Mouse (Mus musculus) hindbrain, embryonic 14.5 days (tissue): ENCODE results near the gene Susd2. TPM values are rescaled to one million over a fixed set of nuclear protein-coding genes. Genes with fewer than 3 reads are reported as not detected.

Experiments
- ATAC-seq: fragments of 200-750 bp; cut with Nextera tagmentation; 2 replicates; pipeline ENCODE4 v1.8.0; 2017; ENCODE audit warnings: moderate number of reproducible peaks, mild to moderate bottlenecking, moderate TSS enrichment, moderate library complexity; ENCODE audit not compliant: low FRiP score
- DNase-seq: peaks from one replicate; pipeline ENCODE4 v3.0.0-alpha.2; 2015; ENCODE audit warnings: low spot score
- H3K27ac ChIP-seq: fragments of 300-500 bp; sonication (generic); 2 replicates; pipeline ENCODE4 v1.5.1; 2014; ENCODE audit warnings: mild to moderate bottlenecking, moderate library complexity
- H3K27me3 ChIP-seq: fragments of 300-500 bp; sonication (generic); 2 replicates; pipeline ENCODE4 v1.6.1; 2014; ENCODE audit warnings: mild to moderate bottlenecking, low read length, mixed read lengths; ENCODE audit not compliant: control insufficient read depth, insufficient read depth
- H3K36me3 ChIP-seq: fragments of 300-500 bp; sonication (generic); replicated peaks from 2 replicates; pipeline ENCODE4 v1.6.1; 2014; ENCODE audit not compliant: control insufficient read depth, insufficient read depth
- H3K4me1 ChIP-seq: fragments of 300-500 bp; sonication (generic); replicated peaks from 2 replicates; pipeline ENCODE4 v1.6.1; 2014; ENCODE audit warnings: antibody characterized with exemption, low read length, mixed read lengths; ENCODE audit not compliant: control insufficient read depth, insufficient read depth
- H3K4me2 ChIP-seq: fragments of 300-500 bp; sonication (generic); replicated peaks from 2 replicates; pipeline ENCODE4 v1.6.1; 2014; ENCODE audit warnings: mild to moderate bottlenecking, moderate library complexity
- H3K4me3 ChIP-seq: fragments of 300-500 bp; sonication (generic); replicated peaks from 2 replicates; pipeline ENCODE4 v1.5.1; 2014; ENCODE audit warnings: mild to moderate bottlenecking, low read length
- H3K9ac ChIP-seq: fragments of 300-500 bp; sonication (generic); 2 replicates; pipeline ENCODE4 v1.6.1; 2014
- H3K9me3 ChIP-seq: fragments of 300-500 bp; sonication (generic); 2 replicates; pipeline ENCODE4 v1.6.1; 2016; ENCODE audit warnings: low read length; ENCODE audit not compliant: control insufficient read depth
- WGBS: fragments of 180-500 bp; shearing (Covaris S2); extraction: QIAGEN DNeasy Blood & Tissue Kit; methylation state at CpG from one replicate; pipeline ENCODE4 v1.1.7; 2014; 5-methylcytosine and 5-hydroxymethylcytosine counted together
- polyA plus RNA-seq: library from polyadenylated mRNA; unstranded; fragments of >200 nt; fragmentation: Nextera tagmentation; extraction: Ambion mirVana; gene quantifications from 2 replicates; pipeline ENCODE4 v1.2.1, GENCODE M21; 2014

Gene Susd2
- polyA plus RNA-seq, 1 experiment from 2014 or later: 6.9 TPM

DNA sequence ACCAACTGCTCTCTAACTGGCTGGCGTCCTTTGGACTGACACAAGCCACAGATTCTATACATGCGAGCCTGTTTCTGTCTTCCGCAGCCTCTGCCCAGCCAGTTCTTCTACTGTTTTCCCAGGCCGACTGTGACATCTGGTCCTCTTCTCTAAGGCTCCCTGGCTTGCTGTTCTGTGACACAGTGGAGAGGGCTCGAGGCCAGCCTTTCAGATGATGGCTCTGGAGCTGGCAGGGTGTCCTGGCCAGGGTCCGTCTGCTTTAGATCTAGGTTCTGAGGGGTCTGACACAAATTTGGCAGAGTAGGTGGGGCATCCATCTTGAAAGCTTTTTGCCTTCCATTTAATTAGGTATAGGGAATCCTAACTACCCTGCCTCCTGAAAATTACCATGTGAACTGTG, 17.6 kb upstream of the Susd2 start:
- peaks cover 6% of the 10 kb centered on the region for H3K4me1 ChIP-seq
- peak overlapping the region; percentile 43; the same call in 1 of the 2 replicates for H3K27ac ChIP-seq
- DNase-seq: no peak
- H3K36me3 ChIP-seq: peaks cover 42% of the 10 kb centered on the region
- no peaks in the 10 kb centered on the region for H3K27me3 ChIP-seq
- H3K4me2 ChIP-seq: no peak overlapping the region
- no peaks in the 10 kb centered on the region for H3K9me3 ChIP-seq
- peak; percentile 38; the same call in 1 of the 2 replicates for ATAC-seq
- no peak overlapping the region for H3K4me3 ChIP-seq
- 69% methylated on average over 6 of the region's 6 CpGs for WGBS
- H3K9ac ChIP-seq: no peak overlapping the region

DNA sequence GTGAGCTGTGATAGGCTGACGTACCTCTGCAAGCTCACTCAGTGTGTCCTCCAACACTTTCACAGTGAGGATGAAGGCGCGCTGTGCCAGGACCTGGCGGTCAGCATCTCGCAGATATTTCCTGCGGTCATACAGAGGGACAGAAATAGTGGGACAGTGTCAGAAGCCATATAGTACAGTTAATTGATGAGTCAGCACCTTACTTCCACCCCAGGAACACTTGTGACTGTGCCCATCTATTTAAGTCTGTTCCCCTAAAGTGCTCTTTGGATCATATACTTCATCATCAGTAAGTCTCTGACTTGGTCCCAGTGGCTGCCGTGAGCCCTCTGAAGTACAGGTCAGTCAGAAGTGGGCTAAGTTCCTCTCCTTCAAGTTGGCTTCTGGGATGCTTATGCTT, 14.0 kb upstream of the Susd2 start:
- DNase-seq (no peak), ATAC-seq (no peak)
- Histone ChIP-seq H3K9ac (no peak overlapping the region), H3K4me3 (no peak overlapping the region), H3K4me1 (no peaks in the 10 kb centered on the region), H3K36me3 (peaks cover 62% of the 10 kb centered on the region), H3K27ac (no peak overlapping the region), H3K4me2 (no peak overlapping the region), H3K27me3 (no peaks in the 10 kb centered on the region), H3K9me3 (no peaks in the 10 kb centered on the region)
- 97% methylated on average over 7 of the region's 7 CpGs for WGBS

DNA sequence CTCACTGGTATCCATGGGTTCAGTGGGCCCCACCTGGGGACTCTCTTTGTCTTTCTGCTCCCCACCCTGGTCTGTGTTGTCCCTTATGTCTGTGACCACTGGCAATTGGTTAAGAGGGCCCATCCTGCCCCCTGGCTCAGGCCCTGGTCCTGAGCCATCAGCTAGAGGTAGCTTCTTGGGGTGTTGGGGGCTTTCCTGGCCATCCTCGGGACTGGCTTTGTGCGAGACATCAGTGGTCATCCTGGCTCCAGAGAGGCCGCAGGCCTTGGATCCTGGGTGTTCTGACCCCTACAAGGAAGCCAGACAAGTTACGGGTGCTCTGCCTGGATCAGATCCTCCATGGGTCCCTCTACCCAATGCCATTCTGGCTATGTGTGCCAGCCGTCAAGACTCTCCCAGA, 13.4 kb upstream of the Susd2 start:
- no peak for DNase-seq
- peaks cover 65% of the 10 kb centered on the region for H3K36me3 ChIP-seq

DNA sequence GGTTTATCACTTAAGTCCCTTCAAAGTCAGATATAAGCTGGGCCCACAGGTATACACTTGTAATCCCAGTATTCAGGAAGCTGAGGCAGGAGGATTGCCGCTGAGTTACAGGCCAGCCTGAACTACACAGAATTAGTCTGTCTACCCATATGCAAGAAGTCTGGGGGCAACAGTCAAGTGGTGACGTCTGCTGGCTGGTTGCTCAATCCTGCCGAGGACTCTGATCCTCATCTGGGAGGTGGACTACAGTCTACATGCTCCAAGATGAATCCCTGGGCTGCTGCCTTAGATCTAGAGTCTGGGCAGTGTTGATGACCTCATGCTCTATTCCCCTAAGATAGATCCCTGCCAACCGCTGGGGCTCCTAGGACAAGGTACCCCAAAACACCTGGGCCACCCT, 10.2 kb upstream of the Susd2 start:
- no peak overlapping the region for H3K4me3 ChIP-seq
- no peak overlapping the region for H3K9ac ChIP-seq
- H3K36me3 ChIP-seq: peaks cover 91% of the 10 kb centered on the region
- H3K27ac ChIP-seq: no peak overlapping the region
- no peaks in the 10 kb centered on the region for H3K9me3 ChIP-seq
- DNase-seq (no peak), ATAC-seq (no peak)
- no peak overlapping the region for H3K4me2 ChIP-seq
- no peaks in the 10 kb centered on the region for H3K27me3 ChIP-seq
- WGBS: 93% methylated on average over 4 of the region's 4 CpGs
- no peaks in the 10 kb centered on the region for H3K4me1 ChIP-seq

More for the DNA sequence above, 13.4 kb upstream of the Susd2 start:
- Histone ChIP-seq H3K27me3 (no peaks in the 10 kb centered on the region), H3K9ac (no peak overlapping the region), H3K9me3 (no peaks in the 10 kb centered on the region), H3K4me2 (no peak overlapping the region), H3K27ac (no peak overlapping the region), H3K4me3 (no peak overlapping the region), H3K4me1 (no peaks in the 10 kb centered on the region)
- WGBS: 91% methylated on average over 5 of the region's 5 CpGs
- no peak for ATAC-seq

DNA sequence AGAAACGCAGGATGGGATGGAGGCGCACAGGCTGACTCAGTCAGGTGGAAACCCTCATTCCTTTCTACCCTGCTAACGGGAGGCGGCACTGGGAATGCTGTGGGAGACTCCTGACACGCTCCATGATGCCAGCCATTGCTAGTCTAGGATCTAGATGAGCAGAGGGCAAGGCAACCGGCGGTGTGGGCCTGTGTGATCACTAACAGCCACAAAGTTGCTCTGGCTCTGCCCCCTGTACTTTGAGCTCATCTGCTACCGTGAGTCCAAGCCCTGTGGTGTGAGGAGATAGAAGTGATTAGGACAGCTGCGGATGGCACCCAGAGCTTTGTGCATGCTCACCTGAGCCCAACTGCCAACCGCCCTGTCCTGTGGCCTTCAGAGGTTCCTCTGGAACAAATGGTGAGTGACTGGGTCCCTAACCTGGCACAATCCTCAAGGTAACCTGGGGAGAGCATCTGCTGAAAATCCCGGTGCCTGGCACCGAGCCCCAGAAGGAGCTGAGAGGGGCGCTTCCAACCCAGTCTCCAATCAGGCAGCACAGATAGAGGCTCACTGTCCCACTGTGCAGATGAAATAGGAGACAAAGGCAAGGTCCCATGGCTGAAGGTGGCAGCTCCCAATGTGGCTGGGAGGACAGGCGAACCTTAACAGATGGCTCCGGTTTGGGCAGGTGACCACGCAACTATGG, 7.7 kb upstream of the Susd2 start:
- no peaks in the 10 kb centered on the region for H3K9me3 ChIP-seq
- no peaks in the 10 kb centered on the region for H3K4me1 ChIP-seq
- H3K9ac ChIP-seq: no peak overlapping the region
- 94% methylated on average over 16 of the region's 16 CpGs for WGBS
- no peak overlapping the region for H3K4me2 ChIP-seq
- no peak overlapping the region for H3K4me3 ChIP-seq
- H3K27me3 ChIP-seq: no peaks in the 10 kb centered on the region
- no peak for ATAC-seq
- no peak for DNase-seq
- H3K36me3 ChIP-seq: peaks cover 89% of the 10 kb centered on the region
- no peak overlapping the region for H3K27ac ChIP-seq

DNA sequence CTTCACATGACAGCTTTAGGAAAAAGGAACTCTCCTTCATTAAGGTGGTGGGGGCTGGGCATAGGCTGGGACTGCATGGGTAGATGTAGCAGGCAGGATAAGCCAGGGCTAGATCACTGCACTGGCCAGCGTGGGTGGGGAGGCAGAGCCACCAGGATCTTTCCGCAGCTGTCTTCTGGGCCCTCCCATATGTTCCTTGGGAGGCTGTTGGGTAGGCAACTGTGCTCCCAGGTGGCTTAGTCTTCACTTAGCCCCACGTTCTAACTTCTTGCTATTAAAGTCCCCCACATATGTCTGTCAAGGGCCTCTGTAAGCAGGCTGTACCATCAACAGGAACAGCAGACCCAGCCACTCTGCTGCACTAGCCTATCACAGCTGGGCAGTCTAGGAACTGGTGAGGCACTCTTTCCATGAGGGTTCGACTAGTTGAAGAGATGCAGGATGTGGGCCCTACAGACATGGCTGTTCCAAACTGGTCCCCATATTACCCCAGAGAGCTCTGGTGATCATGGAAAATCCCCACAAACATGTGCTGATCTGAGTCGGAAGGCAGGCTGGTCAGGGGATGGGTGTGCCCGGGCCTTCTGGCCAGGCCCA, 6.6 kb upstream of the Susd2 start:
- Histone ChIP-seq H3K36me3 (peaks cover 79% of the 10 kb centered on the region), H3K27ac (no peak overlapping the region), H3K9me3 (no peaks in the 10 kb centered on the region), H3K4me2 (no peak overlapping the region), H3K9ac (no peak overlapping the region), H3K27me3 (no peaks in the 10 kb centered on the region), H3K4me1 (no peaks in the 10 kb centered on the region), H3K4me3 (no peak overlapping the region)
- WGBS: 94% methylated on average over 6 of the region's 6 CpGs
- ATAC-seq: no peak
- no peak for DNase-seq

DNA sequence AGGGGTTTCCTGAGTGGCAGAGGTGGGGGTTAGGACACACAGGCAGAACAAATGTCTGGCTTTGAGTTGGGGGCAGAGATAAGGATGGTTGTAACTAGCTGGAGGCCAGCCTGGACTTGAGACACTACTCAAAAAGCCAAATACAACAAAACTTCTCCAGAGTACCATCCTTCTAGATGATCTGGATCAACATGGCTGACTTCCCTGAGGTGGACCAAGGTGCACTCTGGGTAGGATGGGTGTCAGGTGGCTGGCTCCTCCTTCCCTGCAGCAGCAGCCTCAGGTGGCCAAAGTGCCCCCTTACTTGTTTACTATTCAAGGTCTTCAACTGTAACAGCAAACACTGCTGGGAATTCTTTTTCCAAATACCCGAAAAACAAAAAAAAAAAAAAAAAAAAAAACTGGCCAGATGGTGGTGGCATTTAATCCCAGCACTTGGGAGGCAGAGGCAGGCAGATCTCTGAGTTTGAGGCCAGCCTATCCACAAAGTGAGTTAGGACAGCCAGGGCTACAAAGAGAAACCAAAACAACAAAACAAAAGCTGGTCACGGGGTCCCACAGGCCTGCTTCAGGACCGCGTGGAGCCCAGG, 5.7 kb upstream of the Susd2 start:
- ATAC-seq (no peak), DNase-seq (no peak)
- Histone ChIP-seq H3K4me2 (no peak overlapping the region), H3K27me3 (no peaks in the 10 kb centered on the region), H3K36me3 (peaks cover 75% of the 10 kb centered on the region), H3K9me3 (no peaks in the 10 kb centered on the region), H3K9ac (no peak overlapping the region), H3K4me1 (no peaks in the 10 kb centered on the region), H3K4me3 (no peak overlapping the region), H3K27ac (no peak overlapping the region)
- WGBS: 95% methylated on average over 4 of the region's 4 CpGs

DNA sequence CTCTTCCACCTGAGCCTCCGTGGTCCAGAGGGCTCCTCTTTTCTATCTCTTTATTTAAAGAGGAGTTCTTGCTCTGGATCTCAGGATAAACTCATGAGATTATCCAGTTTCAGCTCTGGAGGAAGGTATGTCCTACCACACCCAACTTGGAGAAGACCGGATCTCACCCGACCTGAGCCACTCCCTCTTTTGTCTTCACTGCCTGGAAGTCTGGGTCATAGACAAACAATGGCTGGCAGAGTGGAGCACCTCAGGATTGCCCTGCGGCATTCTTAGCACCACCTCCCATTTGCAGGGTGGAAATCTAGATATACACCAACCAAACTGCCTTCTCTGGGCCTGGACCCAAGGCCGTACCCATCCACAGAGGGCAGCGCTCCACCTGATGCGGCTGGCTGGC, 5.2 kb upstream of the Susd2 start:
- ATAC-seq (no peak), DNase-seq (no peak)
- H3K4me1 ChIP-seq: no peaks in the 10 kb centered on the region
- WGBS: 92% methylated on average over 7 of the region's 7 CpGs
- no peaks in the 10 kb centered on the region for H3K27me3 ChIP-seq
- H3K9me3 ChIP-seq: no peaks in the 10 kb centered on the region
- H3K36me3 ChIP-seq: peaks cover 70% of the 10 kb centered on the region
- no peak overlapping the region for H3K4me3 ChIP-seq
- H3K4me2 ChIP-seq: no peak overlapping the region
- H3K9ac ChIP-seq: no peak overlapping the region
- H3K27ac ChIP-seq: no peak overlapping the region

DNA sequence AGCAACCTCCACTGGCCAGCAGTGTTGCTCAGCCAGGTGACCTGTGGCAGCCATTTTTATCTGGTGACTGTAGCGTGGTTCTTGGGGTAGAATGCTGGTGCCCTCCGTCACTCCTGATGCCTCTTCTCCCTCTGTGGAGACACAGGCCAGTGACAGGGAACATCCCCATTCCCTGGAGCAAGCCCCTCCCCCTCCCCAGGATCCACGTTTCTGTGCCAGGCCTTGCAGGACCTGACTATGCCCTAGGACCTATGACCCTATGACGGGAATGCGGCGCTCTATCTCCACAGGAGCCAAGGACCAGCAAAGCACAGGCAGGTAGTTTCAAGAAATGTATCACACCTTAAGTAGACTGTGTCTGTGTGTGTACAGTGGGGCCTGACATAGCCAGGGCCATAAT, 4.3 kb upstream of the Susd2 start:
- Histone ChIP-seq H3K9me3 (no peaks in the 10 kb centered on the region), H3K4me3 (no peak overlapping the region), H3K36me3 (peaks cover 65% of the 10 kb centered on the region), H3K27me3 (no peaks in the 10 kb centered on the region), H3K4me1 (peaks cover 8% of the 10 kb centered on the region), H3K4me2 (no peak overlapping the region), H3K9ac (no peak overlapping the region), H3K27ac (no peak overlapping the region)
- 92% methylated on average over 6 of the region's 6 CpGs for WGBS
- ATAC-seq (no peak), DNase-seq (no peak)
